In the genomic region with DNA sequence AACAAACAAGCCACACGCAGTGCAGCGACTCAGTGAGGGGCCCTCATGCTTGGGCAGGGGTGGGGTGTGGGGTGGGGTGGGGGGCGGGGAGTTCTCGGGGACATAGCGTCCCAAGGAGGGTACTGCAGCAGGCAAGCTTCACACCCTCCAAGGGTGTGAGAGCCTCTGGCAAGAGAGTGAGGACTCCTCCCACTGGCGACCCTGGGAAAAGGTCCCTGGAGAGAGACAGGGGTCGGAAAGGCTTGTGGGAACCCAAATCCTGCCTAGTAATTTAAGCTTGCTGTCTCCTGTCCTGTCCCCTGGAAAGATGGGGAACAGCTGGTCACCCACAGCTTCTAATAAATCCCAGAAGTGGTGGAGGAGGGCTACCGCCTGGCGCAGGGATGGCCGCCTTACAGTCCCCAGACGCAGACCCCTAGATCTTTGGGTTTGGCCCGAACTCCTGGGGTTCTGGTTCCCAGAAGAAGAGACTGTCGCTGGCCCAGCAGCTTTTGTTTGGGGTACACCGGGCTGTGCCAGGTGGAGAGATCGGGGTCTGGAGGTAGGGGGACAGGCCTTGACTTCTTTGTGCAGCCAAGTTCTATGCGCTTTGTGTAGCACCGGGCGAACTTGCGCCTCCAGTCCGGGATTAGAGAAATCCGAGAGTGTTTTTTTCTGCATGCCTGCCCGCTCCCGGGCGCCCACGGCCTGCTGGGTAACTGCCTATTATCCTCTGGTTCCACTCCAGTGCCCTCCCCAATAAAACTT, we compare ENCODE assay signal across 11 mouse cellular contexts. TPM values are rescaled to one million over a fixed set of nuclear protein-coding genes. Genes with fewer than 3 reads are reported as not detected.
DNase-seq lines count a peak whose midpoint lies in the region; ATAC-seq and TF ChIP-seq lines count a peak whose summit lies in the region.
"Had no signal": no experiment of that assay in that cellular context is flagged by ENCODE, and none has a peak within 500 bp of the region (broad histone marks: within the 10 kb centered on the region; RNA-seq: fewer than 3 reads in every experiment).

No protein-coding gene starts in this region.

- TF ChIP-seq CTCF in ES-Bruce4 (IDR thresholded peaks at IDR 0.05; ENCODE audit: low read depth, low read length): peak; percentile 4

- no peak overlapping the region for H3K9ac ChIP-seq in ES-Bruce4 (ENCODE audit: low read depth, poor library complexity, severe bottlenecking)
- no peak overlapping the region for H3K9ac ChIP-seq in embryonic facial prominence, embryonic 15.5 days

- H3K27ac ChIP-seq in ES-Bruce4 (ENCODE audit: insufficient read depth, low read length): no peak overlapping the region
- H3K27ac ChIP-seq in embryonic facial prominence, embryonic 15.5 days (replicated peaks): peak overlapping the region; percentile 55

- H3K4me1 ChIP-seq in ES-Bruce4 (ENCODE audit: control insufficient read depth, insufficient read depth, low read length): no peaks in the 10 kb centered on the region
- H3K4me1 ChIP-seq in embryonic facial prominence, embryonic 15.5 days: peaks cover 28% of the 10 kb centered on the region

- no peaks in the 10 kb centered on the region for H3K9me3 ChIP-seq in ES-Bruce4 (replicated peaks; ENCODE audit: control insufficient read depth, insufficient read depth, low read length, poor library complexity, severe bottlenecking)
- no peaks in the 10 kb centered on the region for H3K9me3 ChIP-seq in embryonic facial prominence, embryonic 15.5 days (replicated peaks)
- H3K9me3 ChIP-seq: G1E had no signal

- no peak for TF ChIP-seq EP300 in ES-Bruce4 (IDR thresholded peaks at IDR 0.05; ENCODE audit: insufficient read depth, low read depth, low read length)

- ATAC-seq in embryonic facial prominence, embryonic 15.5 days (ENCODE audit: insufficient number of reproducible peaks, low FRiP score, low TSS enrichment, low read depth): peak; percentile 55; the same call in 1 of the 2 replicates

- H3K4me3 ChIP-seq in ES-Bruce4 (ENCODE audit: low read depth, low read length): peak overlapping the region; percentile 4; the same call in 1 of the 2 replicates
- peak overlapping the region; percentile 27 for H3K4me3 ChIP-seq in embryonic facial prominence, embryonic 15.5 days (replicated peaks)

- peak overlapping the region; percentile 46 for H3K4me2 ChIP-seq in embryonic facial prominence, embryonic 15.5 days (replicated peaks)

- DNase-seq in kidney, adult 11 months: peak; percentile 23
- DNase-seq in lung, postnatal 36 days: peak; percentile 3
- DNase-seq in layer of hippocampus, adult 9-10 months (ENCODE audit: low spot score): no peak
- DNase-seq in spleen, postnatal 36 days (ENCODE audit: low spot score in 2 of 2): no peak
- no peak for DNase-seq in layer of hippocampus, adult 8-10 months (ENCODE audit: low spot score in 2 of 2)
- no peak for DNase-seq in adrenal gland, postnatal 4 days (ENCODE audit: low spot score in 2 of 2)
- DNase-seq: thymus, postnatal 36 days had no signal

- no peaks in the 10 kb centered on the region for H3K36me3 ChIP-seq in ES-Bruce4 (ENCODE audit: control insufficient read depth, insufficient read depth, low read length, poor library complexity, severe bottlenecking)
- H3K36me3 ChIP-seq in embryonic facial prominence, embryonic 15.5 days: no peaks in the 10 kb centered on the region
- H3K36me3 ChIP-seq: G1E had no signal

- H3K27me3 ChIP-seq in ES-Bruce4 (ENCODE audit: control insufficient read depth, insufficient read depth, low read length, poor library complexity, severe bottlenecking): no peaks in the 10 kb centered on the region
- peaks cover 66% of the 10 kb centered on the region for H3K27me3 ChIP-seq in embryonic facial prominence, embryonic 15.5 days

- TF ChIP-seq POLR2A in ES-Bruce4 (IDR thresholded peaks at IDR 0.05; ENCODE audit: insufficient read depth, low read length): no peak

- WGBS in embryonic facial prominence, embryonic 15.5 days: 2% methylated on average over 25 of the region's 25 CpGs

RNA-seq across cellular contexts. Expression of a gene that starts 56.1 kb away (rescaled TPM):
- not detected in 2 replicates for polyA plus RNA-seq in ES-Bruce4 (2011; ENCODE audit: insufficient read depth, insufficient read length, low read depth, missing spikeins)
- polyA plus RNA-seq in embryonic facial prominence, embryonic 15.5 days (2015; fragmentation: Nextera tagmentation; extraction: Ambion mirVana): 4.6 and 9.8 TPM in 2 replicates
- not detected for total RNA-seq in layer of hippocampus, adult 8-10 months (2022)
- 1 to 10 TPM in 1 of 2 experiments, under 1 TPM in 1; 0.42 to 3.8 TPM for total RNA-seq in adrenal gland, postnatal 4 days (2021)
- total RNA-seq: G1E had no signal
- polyA plus RNA-seq: G1E; liver, embryonic 16.5 days had no signal

Comparison
In these comparisons a context has a peak if more than half of its experiments do, and no peak if none do; other contexts are left out.
1. DNase-seq: peak in kidney, adult 11 months (single experiment) and lung, postnatal 36 days (single experiment); none in layer of hippocampus, adult 9-10 months (single experiment), spleen, postnatal 36 days (0 of 2), layer of hippocampus, adult 8-10 months (0 of 2) and adrenal gland, postnatal 4 days (0 of 2).